Mouse (Mus musculus) midbrain, embryonic 11.5 days (tissue): Measurements from ENCODE around the gene Ercc8. TPM values are rescaled to one million over a fixed set of nuclear protein-coding genes. Genes with fewer than 3 reads are reported as not detected.

ENCODE experiments used
- ATAC-seq: fragments of 200-750 bp; cut with Nextera tagmentation; 2 replicates; pipeline ENCODE4 v1.8.0; 2017; ENCODE audit warnings: moderate TSS enrichment, moderate library complexity; ENCODE audit not compliant: low FRiP score
- DNase-seq: peaks from one replicate; pipeline ENCODE4 v3.0.0; 2015; ENCODE audit warnings: low spot score; ENCODE audit errors: missing footprints
- H3K27ac ChIP-seq: fragments of 300-500 bp; sonication (generic); 2 replicates; pipeline ENCODE4 v1.5.1; 2014; ENCODE audit warnings: low read depth, low read length
- H3K27me3 ChIP-seq: fragments of 300-500 bp; sonication (generic); 2 replicates; pipeline ENCODE4 v1.6.1; 2014; ENCODE audit warnings: mild to moderate bottlenecking, low read length, moderate library complexity, mixed read lengths; ENCODE audit not compliant: control insufficient read depth, insufficient read depth
- H3K36me3 ChIP-seq: fragments of 300-500 bp; sonication (generic); 2 replicates; pipeline ENCODE4 v1.6.1; 2014; ENCODE audit warnings: mild to moderate bottlenecking, low read length, moderate library complexity, mixed read lengths; ENCODE audit not compliant: control insufficient read depth, insufficient read depth
- H3K4me1 ChIP-seq: fragments of 300-500 bp; sonication (generic); 2 replicates; pipeline ENCODE4 v1.6.1; 2014; ENCODE audit warnings: low read length; ENCODE audit not compliant: control insufficient read depth, insufficient read depth
- H3K4me2 ChIP-seq: fragments of 300-500 bp; sonication (generic); 2 replicates; pipeline ENCODE4 v1.6.1; 2014; ENCODE audit warnings: mild to moderate bottlenecking, moderate library complexity
- H3K4me3 ChIP-seq: fragments of 300-500 bp; sonication (generic); 2 replicates; pipeline ENCODE4 v1.5.1; 2014; ENCODE audit warnings: low read depth, low read length
- H3K9ac ChIP-seq: fragments of 300-500 bp; sonication (generic); 2 replicates; pipeline ENCODE4 v1.6.1; 2014; ENCODE audit warnings: low read length
- H3K9me3 ChIP-seq: fragments of 300-500 bp; sonication (generic); 2 replicates; pipeline ENCODE4 v1.6.1; 2016; ENCODE audit warnings: low read length; ENCODE audit not compliant: control insufficient read depth
- WGBS: fragments of 180-500 bp; shearing (Covaris S2); extraction: QIAGEN DNeasy Blood & Tissue Kit; methylation state at CpG from one replicate; pipeline ENCODE4 v1.1.7; 2014; 5-methylcytosine and 5-hydroxymethylcytosine counted together
- polyA plus RNA-seq: library from polyadenylated mRNA; unstranded; fragments of >200 nt; fragmentation: Nextera tagmentation; extraction: Ambion mirVana; gene quantifications from 2 replicates; pipeline ENCODE4 v1.2.1, GENCODE M21; 2014

Gene Ercc8
- polyA plus RNA-seq, 1 experiment from 2014 or later: 22.8 TPM

DNA sequence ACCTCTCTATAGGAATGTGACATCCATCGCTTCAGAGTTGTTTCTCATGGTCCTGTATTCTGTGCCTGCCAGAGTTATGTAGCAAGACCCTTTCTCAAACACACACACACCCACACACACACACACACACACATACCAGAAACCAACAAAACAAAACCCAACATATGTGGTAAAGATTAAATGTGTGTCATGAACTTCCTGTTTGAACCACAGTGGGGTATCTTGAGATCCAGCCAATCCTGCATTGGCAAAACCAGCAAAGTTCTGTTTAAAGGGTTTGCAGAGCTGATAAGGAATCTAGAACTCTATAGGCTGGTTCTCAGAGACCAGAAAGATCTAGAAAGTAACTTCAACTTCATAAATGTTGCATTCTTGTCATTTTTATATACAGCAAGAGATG is 11.5 kb downstream of the Ercc8 start:
- H3K36me3 ChIP-seq: no peaks in the 10 kb centered on the region
- no peak overlapping the region for H3K9ac ChIP-seq
- ATAC-seq (no peak), DNase-seq (no peak)
- no peaks in the 10 kb centered on the region for H3K4me1 ChIP-seq
- no peak overlapping the region for H3K4me3 ChIP-seq
- WGBS: 100% methylated on average over 1 of the region's 1 CpGs
- no peak overlapping the region for H3K4me2 ChIP-seq
- H3K27ac ChIP-seq: no peak overlapping the region
- H3K27me3 ChIP-seq: no peaks in the 10 kb centered on the region
- H3K9me3 ChIP-seq: no peaks in the 10 kb centered on the region

GRCm38 (mm10) chr13:108170511-108170910 is 12.0 kb downstream of the Ercc8 start:
- no peaks in the 10 kb centered on the region for H3K9me3 ChIP-seq
- H3K4me3 ChIP-seq: no peak overlapping the region
- WGBS: 92% methylated on average over 8 of the region's 8 CpGs
- no peaks in the 10 kb centered on the region for H3K36me3 ChIP-seq
- H3K27me3 ChIP-seq: no peaks in the 10 kb centered on the region
- no peak overlapping the region for H3K27ac ChIP-seq
- no peak for DNase-seq
- H3K9ac ChIP-seq: no peak overlapping the region
- H3K4me2 ChIP-seq: no peak overlapping the region
- no peak for ATAC-seq
- H3K4me1 ChIP-seq: no peaks in the 10 kb centered on the region

GRCm38 (mm10) chr13:108179618-108180017 is 21.1 kb downstream of the Ercc8 start:
- DNase-seq: no peak

DNA sequence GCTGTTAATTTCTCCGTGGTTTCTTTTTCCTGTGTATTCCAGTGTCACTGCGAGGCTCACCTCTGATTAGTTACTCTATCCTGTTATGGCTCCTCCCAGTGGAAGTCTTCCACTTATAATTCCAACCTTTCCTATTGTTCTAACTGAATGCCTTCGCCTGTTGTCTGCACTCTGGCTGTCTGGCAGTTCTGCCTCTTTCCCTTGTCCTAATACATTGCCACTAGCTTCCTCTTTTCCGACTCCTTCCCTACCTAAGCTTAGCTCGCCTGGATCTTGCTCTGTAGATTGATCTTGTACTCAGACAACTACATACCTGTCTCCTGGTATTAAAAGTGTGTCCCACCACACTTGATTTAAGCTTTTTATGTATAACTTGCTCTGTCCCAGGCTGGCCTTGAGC is 22.3 kb downstream of the Ercc8 start:
- Histone ChIP-seq H3K9ac (no peak overlapping the region), H3K27ac (no peak overlapping the region), H3K4me2 (no peak overlapping the region), H3K4me1 (no peaks in the 10 kb centered on the region), H3K27me3 (no peaks in the 10 kb centered on the region), H3K9me3 (no peaks in the 10 kb centered on the region), H3K36me3 (peaks cover 17% of the 10 kb centered on the region), H3K4me3 (no peak overlapping the region)
- DNase-seq: no peak
- 87% methylated on average over 5 of the region's 5 CpGs for WGBS
- ATAC-seq: no peak

More at GRCm38 (mm10) chr13:108179618-108180017, 21.1 kb downstream of the Ercc8 start:
- Histone ChIP-seq H3K9me3 (no peaks in the 10 kb centered on the region), H3K4me1 (no peaks in the 10 kb centered on the region), H3K4me2 (no peak overlapping the region), H3K36me3 (peaks cover 14% of the 10 kb centered on the region), H3K9ac (no peak overlapping the region), H3K27me3 (no peaks in the 10 kb centered on the region), H3K27ac (no peak overlapping the region), H3K4me3 (no peak overlapping the region)
- no peak for ATAC-seq
- WGBS: 87% methylated on average over 8 of the region's 8 CpGs

DNA sequence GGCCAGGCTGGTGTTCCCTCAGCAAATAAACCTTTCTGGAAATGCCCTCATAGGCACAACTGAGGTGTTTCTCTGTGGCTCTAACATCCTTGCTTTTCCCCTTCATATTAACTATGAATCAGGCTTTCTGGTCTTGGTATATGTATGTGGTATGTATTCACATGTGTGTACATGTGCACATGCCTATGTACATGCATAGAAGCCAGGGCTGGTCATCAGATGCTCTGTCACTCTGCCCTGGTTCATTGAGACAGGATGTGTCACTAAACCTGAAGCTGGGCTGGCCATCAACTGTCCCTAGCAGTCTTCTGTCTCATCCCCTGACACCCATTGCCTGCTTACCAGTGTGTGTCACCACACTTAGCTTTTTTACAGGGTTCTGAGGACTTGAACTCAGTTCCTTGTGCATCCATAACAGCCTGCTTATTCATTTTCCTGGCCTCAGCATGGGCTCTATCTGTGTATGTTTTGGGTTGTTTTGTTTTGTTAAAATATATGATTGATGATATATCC is 26.3 kb downstream of the Ercc8 start:
- H3K4me3 ChIP-seq: no peak overlapping the region
- H3K36me3 ChIP-seq: peaks cover 10% of the 10 kb centered on the region
- no peaks in the 10 kb centered on the region for H3K9me3 ChIP-seq
- H3K9ac ChIP-seq: no peak overlapping the region
- H3K27ac ChIP-seq: no peak overlapping the region
- ATAC-seq (no peak), DNase-seq (no peak)
- no peaks in the 10 kb centered on the region for H3K27me3 ChIP-seq
- no peak overlapping the region for H3K4me2 ChIP-seq
- H3K4me1 ChIP-seq: no peaks in the 10 kb centered on the region

DNA sequence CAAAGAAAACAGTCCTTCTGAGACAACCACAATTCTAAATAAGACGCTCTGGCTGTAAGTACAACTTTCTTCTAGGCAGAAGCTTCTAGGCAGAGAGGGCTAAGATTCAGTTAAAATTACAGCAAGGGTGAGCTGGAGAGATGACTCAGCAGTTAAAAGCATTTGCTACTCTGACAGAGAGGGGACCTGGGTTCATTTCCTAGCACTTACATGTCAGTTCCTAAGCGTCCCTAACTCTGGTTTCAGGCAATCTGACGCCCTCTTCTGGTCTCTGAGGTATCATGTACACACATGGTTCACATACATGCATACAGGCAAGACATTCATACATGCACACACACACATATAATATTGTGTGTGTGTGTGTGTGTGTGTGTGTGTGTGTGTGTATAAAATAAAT is 27.0 kb downstream of the Ercc8 start:
- Histone ChIP-seq H3K9ac (no peak overlapping the region), H3K36me3 (peaks cover 10% of the 10 kb centered on the region), H3K27me3 (no peaks in the 10 kb centered on the region), H3K4me2 (no peak overlapping the region), H3K9me3 (no peaks in the 10 kb centered on the region), H3K4me1 (no peaks in the 10 kb centered on the region), H3K4me3 (no peak overlapping the region), H3K27ac (no peak overlapping the region)
- WGBS: 94% methylated on average over 3 of the region's 3 CpGs
- no peak for DNase-seq
- ATAC-seq: no peak

DNA sequence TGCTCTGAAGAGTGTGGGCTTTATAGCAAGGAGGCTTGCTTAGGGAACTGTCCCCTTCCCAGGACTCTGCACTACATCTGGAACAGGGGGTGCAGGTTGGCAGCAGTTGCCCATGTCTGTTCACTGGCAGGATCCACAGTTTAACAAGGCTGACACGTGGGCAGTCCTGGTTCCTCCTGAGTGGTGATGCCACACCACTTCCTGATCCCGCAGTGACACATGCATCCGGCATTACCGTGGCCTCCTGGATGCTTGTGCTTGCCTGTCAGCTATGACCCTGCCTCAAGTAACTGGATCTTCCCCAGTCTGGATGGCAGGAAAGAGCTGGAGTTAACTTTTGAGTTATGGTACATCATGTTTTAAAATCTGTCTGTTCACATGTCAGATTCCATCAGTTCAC is 29.5 kb downstream of the Ercc8 start:
- no peak overlapping the region for H3K9ac ChIP-seq
- no peak overlapping the region for H3K27ac ChIP-seq
- no peak for ATAC-seq
- 95% methylated on average over 4 of the region's 4 CpGs for WGBS
- H3K27me3 ChIP-seq: no peaks in the 10 kb centered on the region
- no peak for DNase-seq
- peaks cover 7% of the 10 kb centered on the region for H3K36me3 ChIP-seq
- H3K4me1 ChIP-seq: no peaks in the 10 kb centered on the region
- H3K4me2 ChIP-seq: no peak overlapping the region
- no peaks in the 10 kb centered on the region for H3K9me3 ChIP-seq
- no peak overlapping the region for H3K4me3 ChIP-seq

DNA sequence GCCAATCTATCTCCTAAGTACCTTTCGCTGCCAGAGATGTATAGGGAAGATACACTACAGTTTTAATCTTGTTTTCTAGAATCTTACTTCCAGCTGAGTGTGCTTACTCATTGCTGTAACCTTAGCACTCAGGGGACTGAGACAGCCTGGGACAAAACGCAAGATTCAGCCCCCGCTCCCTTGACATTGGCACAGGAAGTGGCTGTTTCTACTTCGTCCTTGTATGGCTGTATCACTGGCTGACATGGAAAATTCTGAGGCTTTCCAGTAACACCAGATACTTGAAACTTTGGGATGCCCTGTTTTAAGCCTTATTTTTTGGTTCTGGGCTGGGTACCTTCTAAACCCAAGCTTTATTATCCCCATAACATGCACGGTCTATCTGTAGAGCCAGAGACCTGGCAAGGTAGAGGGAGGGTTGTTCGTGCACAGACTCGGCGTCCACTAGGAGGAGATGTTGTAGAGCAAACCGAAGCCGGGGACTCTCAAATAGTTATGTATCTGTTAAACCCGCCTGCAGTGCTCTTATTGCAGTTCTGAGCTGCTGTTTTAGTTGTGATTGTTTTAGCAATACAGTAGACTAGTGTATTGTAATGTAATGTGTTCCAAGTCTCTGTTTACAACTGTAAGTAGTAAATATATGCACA is 32.7 kb downstream of the Ercc8 start:
- Histone ChIP-seq H3K4me1 (no peaks in the 10 kb centered on the region), H3K27ac (no peak overlapping the region), H3K9me3 (no peaks in the 10 kb centered on the region), H3K27me3 (no peaks in the 10 kb centered on the region), H3K9ac (no peak overlapping the region), H3K4me2 (no peak overlapping the region), H3K4me3 (no peak overlapping the region), H3K36me3 (no peaks in the 10 kb centered on the region)
- ATAC-seq (no peak), DNase-seq (no peak)
- 70% methylated on average over 11 of the region's 11 CpGs for WGBS

DNA sequence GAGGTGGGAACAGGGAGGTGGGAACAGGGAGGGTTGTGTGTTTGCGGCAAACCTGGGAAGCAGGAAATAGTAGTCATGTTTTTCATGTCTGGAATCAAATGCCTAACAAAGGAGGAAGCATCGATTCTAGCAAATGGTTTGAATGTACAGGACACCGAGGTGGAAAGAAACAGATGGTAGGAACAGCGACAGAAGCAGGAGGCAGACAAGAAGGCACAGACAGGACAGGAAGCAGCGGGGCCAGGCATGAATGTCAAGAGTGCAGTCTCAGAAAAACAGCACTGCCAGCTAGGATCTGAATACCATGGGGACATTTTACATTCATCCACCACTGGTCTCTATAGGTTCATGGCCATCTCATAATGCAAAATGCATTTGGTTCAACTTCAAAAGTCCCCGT is 36.9 kb downstream of the Ercc8 start:
- DNase-seq (no peak), ATAC-seq (no peak)
- Histone ChIP-seq H3K27ac (no peak overlapping the region), H3K9me3 (no peaks in the 10 kb centered on the region), H3K9ac (no peak overlapping the region), H3K4me1 (no peaks in the 10 kb centered on the region), H3K27me3 (no peaks in the 10 kb centered on the region), H3K36me3 (no peaks in the 10 kb centered on the region), H3K4me3 (no peak overlapping the region), H3K4me2 (no peak overlapping the region)
- 93% methylated on average over 6 of the region's 6 CpGs for WGBS
